Mouse (Mus musculus) urinary bladder, adult 2 months (tissue): ENCODE measurements around the gene Mbd5. TPM values are rescaled to one million over a fixed set of nuclear protein-coding genes. Genes with fewer than 3 reads are reported as not detected.

Experiments
- DNase-seq: peaks from one replicate; pipeline ENCODE4 v3.0.0; 2022; ENCODE audit warnings: low spot score
- polyA plus RNA-seq: library from polyadenylated mRNA; depleted of rRNA; stranded (reverse); fragments of >200 nt; gene quantifications from 2 replicates; pipeline ENCODE4 v1.2.3, GENCODE M21; 2012; rRNA removed

Mbd5 gene
- polyA plus RNA-seq, 1 experiment, result 9.7 TPM

- no peak for DNase-seq
Observed at GRCm38 (mm10) chr2:49349813-49350212, 400.5 kb downstream of the Mbd5 start.

- no peak for DNase-seq
Observed at GRCm38 (mm10) chr2:49350852-49351251, 401.5 kb downstream of the Mbd5 start.

- no peak for DNase-seq
Observed at GRCm38 (mm10) chr2:49354066-49354465, 404.8 kb downstream of the Mbd5 start.

- DNase-seq, result no peak
Observed at GRCm38 (mm10) chr2:49355867-49356266, 406.6 kb downstream of the Mbd5 start.

GRCm38 (mm10) chr2:49358128-49358814, 409.0 kb downstream of the Mbd5 start:
- DNase-seq, result no peak

- no peak for DNase-seq
Observed at GRCm38 (mm10) chr2:49358839-49359520, 409.7 kb downstream of the Mbd5 start.

- DNase-seq, result no peak
Observed at GRCm38 (mm10) chr2:49359706-49360105, 410.4 kb downstream of the Mbd5 start.

GRCm38 (mm10) chr2:49364546-49364945, 415.2 kb downstream of the Mbd5 start:
- DNase-seq, result no peak

- no peak for DNase-seq
Observed at GRCm38 (mm10) chr2:49366878-49367545, 417.7 kb downstream of the Mbd5 start.

GRCm38 (mm10) chr2:49367546-49367917, 418.2 kb downstream of the Mbd5 start:
- no peak for DNase-seq

GRCm38 (mm10) chr2:49371632-49372031, 422.3 kb downstream of the Mbd5 start:
- no peak for DNase-seq

- DNase-seq, result no peak
Observed at GRCm38 (mm10) chr2:49372586-49372985, 423.3 kb downstream of the Mbd5 start.

Other genes starting within 250 kb of the Mbd5 start
- gene Acvr2a, start 135.4 kb upstream of the Mbd5 start, polyA plus RNA-seq, result 8.1 and 9.4 TPM in 2 replicates
- gene Orc4, start 769 bp downstream of the Mbd5 start, polyA plus RNA-seq, result 50.5 and 64.0 TPM in 2 replicates